Mouse (Mus musculus) lung, adult 2 months (tissue): ENCODE measurements around the gene Rtl4.

ENCODE experiments used
- CTCF ChIP-seq: fragments of 200-500 bp; IDR thresholded peaks from 2 replicates; pipeline ENCODE4 v1.5.1; 2011; ENCODE audit warnings: mild to moderate bottlenecking, low read length, control low read depth; ENCODE audit not compliant: insufficient read depth
- POLR2A ChIP-seq: fragments of 200-500 bp; IDR thresholded peaks from 2 replicates; pipeline ENCODE4 v1.6.1; 2011; ENCODE audit warnings: low read depth, mild to moderate bottlenecking, control low read depth, low read length, borderline replicate concordance; ENCODE audit errors: extremely low read depth

DNA sequence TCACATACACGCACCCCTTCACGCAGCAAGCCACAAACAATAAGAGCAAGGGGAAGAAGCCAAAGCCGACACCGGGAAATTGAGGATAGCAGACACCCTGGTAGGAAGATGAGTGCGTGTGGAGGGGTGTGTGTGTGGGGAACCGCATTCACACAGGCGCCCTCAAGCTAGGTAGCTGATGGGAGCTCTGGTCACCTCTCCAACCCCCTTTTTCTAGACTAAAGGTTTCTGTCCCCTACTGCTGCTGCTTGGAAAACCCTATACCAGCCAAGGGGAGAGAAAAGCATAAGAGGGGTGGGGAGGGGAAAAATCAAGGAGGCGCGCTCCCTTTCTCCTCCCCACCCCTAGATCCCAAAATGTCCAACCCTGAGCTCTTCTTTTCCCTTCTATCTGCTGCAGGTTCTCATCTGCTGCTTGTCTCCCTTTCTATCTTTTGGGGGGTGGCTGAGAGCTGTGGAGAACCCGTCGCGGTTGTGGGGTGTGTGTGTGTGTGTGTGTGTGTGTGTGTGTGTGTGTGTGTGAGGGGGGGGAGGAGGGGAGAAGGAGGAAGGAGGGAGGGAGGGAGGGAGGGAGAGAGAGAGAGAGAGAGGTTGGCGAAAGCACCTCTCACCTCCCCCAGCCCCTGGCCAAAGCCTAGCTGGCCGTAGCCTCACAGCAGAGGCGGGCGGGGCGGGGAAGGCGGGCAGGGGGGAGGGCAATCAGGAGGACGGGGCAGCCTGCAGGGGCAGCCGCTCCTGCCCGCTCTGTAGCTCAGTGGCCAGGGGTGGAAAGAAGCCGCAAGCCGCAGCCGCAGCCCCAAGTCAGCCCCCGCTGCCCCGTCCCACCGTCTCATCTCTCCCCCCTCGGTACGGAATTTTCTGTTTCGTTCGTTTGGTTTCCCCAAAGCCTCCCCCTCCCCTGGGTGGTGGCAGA lies at the start of gene Rtl4:
- TF ChIP-seq CTCF: no peak
- no peak for TF ChIP-seq POLR2A
